Mouse (Mus musculus) retina, embryonic 14.5 days (tissue): Measurements from ENCODE around the gene Wfdc2.
A peak's percentile ranks its signal among the peaks of the same experiment; 100 is the strongest.
"Not testable (repeated sequence)": the region's sequence is repeated elsewhere in the genome, so short reads cannot be mapped to it uniquely, and the experiment has no call there.

Experiments used
- DNase-seq: peaks from one replicate; pipeline ENCODE4 v3.0.0-alpha.2; 2015; ENCODE audit warnings: low spot score

The Wfdc2 gene

GRCm38 (mm10) chr2:164549338-164549737 lies 12.9 kb upstream of the Wfdc2 start:
- DNase-seq = no peak

- peak; percentile 24 for DNase-seq
Observed at GRCm38 (mm10) chr2:164549963-164550894, 12.0 kb upstream of the Wfdc2 start.

- DNase-seq = no peak
Observed at GRCm38 (mm10) chr2:164550895-164551269, 11.3 kb upstream of the Wfdc2 start.

- DNase-seq = no peak
Observed at GRCm38 (mm10) chr2:164551502-164551901, 10.7 kb upstream of the Wfdc2 start.

GRCm38 (mm10) chr2:164558426-164558825 lies 3.8 kb upstream of the Wfdc2 start:
- no peak for DNase-seq

GRCm38 (mm10) chr2:164558991-164559645 lies 3.1 kb upstream of the Wfdc2 start:
- DNase-seq = no peak

GRCm38 (mm10) chr2:164560106-164560505 lies 2.1 kb upstream of the Wfdc2 start:
- no peak for DNase-seq

GRCm38 (mm10) chr2:164563339-164564038 lies 1.3 kb downstream of the Wfdc2 start:
- peak; percentile 74 for DNase-seq

- DNase-seq = no peak
Observed at GRCm38 (mm10) chr2:164564346-164564745, 2.1 kb downstream of the Wfdc2 start.

GRCm38 (mm10) chr2:164566997-164567396 lies 4.8 kb downstream of the Wfdc2 start:
- no peak for DNase-seq

GRCm38 (mm10) chr2:164567460-164567859 lies 5.2 kb downstream of the Wfdc2 start:
- DNase-seq = no peak

- DNase-seq = not testable (repeated sequence)
Observed at GRCm38 (mm10) chr2:164573359-164573758, 11.1 kb downstream of the Wfdc2 start, which contains the start of gene Spint3. Spint3 (minus strand) TSS chr2:164573459.

GRCm38 (mm10) chr2:164585025-164585725 lies 23.0 kb downstream of the Wfdc2 start, which contains the start of gene Wfdc6a:
Wfdc6a (minus strand) TSS chr2:164585447.
- not testable (repeated sequence) for DNase-seq

- DNase-seq = peak; percentile 79
Observed at GRCm38 (mm10) chr2:164592014-164592413, 29.8 kb downstream of the Wfdc2 start.

GRCm38 (mm10) chr2:164593494-164593893 lies 31.3 kb downstream of the Wfdc2 start, which contains the start of gene Eppin:
Eppin (minus strand) TSS chr2:164593594.
- no peak for DNase-seq

- DNase-seq = no peak
Observed at GRCm38 (mm10) chr2:164600179-164600578, 38.0 kb downstream of the Wfdc2 start.

- DNase-seq = no peak
Observed at GRCm38 (mm10) chr2:164603482-164603881, 41.3 kb downstream of the Wfdc2 start.

GRCm38 (mm10) chr2:164604411-164604810 lies 42.2 kb downstream of the Wfdc2 start:
- DNase-seq = no peak

- DNase-seq = no peak
Observed at GRCm38 (mm10) chr2:164608781-164609180, 46.6 kb downstream of the Wfdc2 start.

- DNase-seq = not testable (repeated sequence)
Observed at GRCm38 (mm10) chr2:164613471-164613870, 51.3 kb downstream of the Wfdc2 start, which contains the start of the genes Wfdc6b and Wfdc8. Wfdc6b (plus strand) TSS chr2:164613522. Wfdc8 (minus strand) TSS chr2:164613626.

- DNase-seq = no peak
Observed at GRCm38 (mm10) chr2:164615386-164615785, 53.2 kb downstream of the Wfdc2 start.
